In the genomic region with DNA sequence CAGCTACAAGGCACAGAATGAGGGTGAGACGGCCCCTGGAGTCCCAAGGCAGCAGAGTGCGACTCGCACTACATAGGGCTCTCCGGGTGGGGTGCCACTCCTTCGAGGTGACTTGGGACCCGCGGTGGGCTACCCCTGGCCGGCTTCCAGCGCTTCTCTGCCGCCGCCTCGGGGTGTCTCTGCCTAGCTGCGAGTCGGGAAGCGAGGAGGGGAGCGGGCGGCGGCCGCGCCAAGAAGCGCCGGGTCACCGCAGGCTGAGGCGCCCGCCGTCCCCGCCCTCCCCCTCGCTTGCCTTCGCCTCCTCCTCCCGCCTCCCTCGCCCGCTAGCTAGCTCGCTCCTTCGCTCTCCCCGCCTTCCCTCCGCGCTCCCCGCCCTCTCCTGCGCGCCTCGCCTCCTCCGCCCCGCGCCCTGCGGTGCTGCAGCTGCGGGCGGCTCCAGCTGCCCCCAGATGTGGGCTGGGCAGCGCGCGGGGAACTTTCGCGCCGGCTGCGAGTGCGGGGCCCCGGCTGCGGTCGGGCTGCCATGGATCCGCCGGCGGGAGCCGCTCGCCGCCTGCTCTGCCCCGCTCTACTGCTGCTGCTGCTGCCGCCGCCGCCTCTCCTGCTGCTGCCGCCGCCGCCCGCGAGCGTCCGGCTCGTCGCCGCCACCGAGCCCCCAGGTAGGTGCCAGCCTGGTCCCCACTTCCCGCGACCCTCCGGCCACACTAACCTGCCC, we compare ENCODE assay signal across 8 mouse cellular contexts. TPM values are rescaled to one million over a fixed set of nuclear protein-coding genes. Genes with fewer than 3 reads are reported as not detected.
DNase-seq lines count a peak whose midpoint lies in the region; ATAC-seq and TF ChIP-seq lines count a peak whose summit lies in the region.

A gene (plus strand): TSS at position 444 of the 715 bp plus-strand sequence.

- H3K4me1 ChIP-seq in hindbrain, postnatal 0 days (ENCODE audit: insufficient read depth, low read length), result 0 out of 2 replicates have a peak, but pooled peaks cover 4% of the 10 kb centered on the region
- peaks cover 9% of the 10 kb centered on the region; the same call in 1 of the 2 replicates for H3K4me1 ChIP-seq in midbrain, postnatal 0 days (ENCODE audit: insufficient read depth, low read length)

- peak within 1 kb of the TSS; percentile 32; the same call in 1 of the 2 replicates for H3K27ac ChIP-seq in hindbrain, postnatal 0 days
- H3K27ac ChIP-seq in midbrain, postnatal 0 days (ENCODE audit: low read depth, low read length), result no peak within 1 kb of the TSS

- H3K4me3 ChIP-seq in hindbrain, postnatal 0 days (ENCODE audit: low read length), result peak within 1 kb of the TSS; percentile 64
- peak within 1 kb of the TSS; percentile 64 for H3K4me3 ChIP-seq in midbrain, postnatal 0 days (ENCODE audit: low read depth, low read length)

- TF ChIP-seq CTCF in hindbrain, postnatal 0 days (IDR thresholded peaks at IDR 0.05; ENCODE audit: low read depth), result no peak
- 0 out of 2 replicates have a peak, but pooled peaks have one; percentile 6 for TF ChIP-seq CTCF in midbrain, postnatal 0 days (IDR thresholded peaks at IDR 0.05)

- no peaks in the 10 kb centered on the region for H3K27me3 ChIP-seq in hindbrain, postnatal 0 days (ENCODE audit: insufficient read depth, low read length)
- peaks cover 43% of the 10 kb centered on the region for H3K27me3 ChIP-seq in midbrain, postnatal 0 days (ENCODE audit: insufficient read depth, low read length)

- H3K9ac ChIP-seq in hindbrain, postnatal 0 days (replicated peaks; ENCODE audit: low read length), result peak within 1 kb of the TSS; percentile 52
- H3K9ac ChIP-seq in midbrain, postnatal 0 days (replicated peaks; ENCODE audit: low read length, poor library complexity, severe bottlenecking), result peak within 1 kb of the TSS; percentile 61

- H3K36me3 ChIP-seq in hindbrain, postnatal 0 days (ENCODE audit: insufficient read depth, low read length), result no peaks in the 10 kb centered on the region
- no peaks in the 10 kb centered on the region for H3K36me3 ChIP-seq in midbrain, postnatal 0 days (ENCODE audit: insufficient read depth, low read length)

- H3K4me2 ChIP-seq in hindbrain, postnatal 0 days (ENCODE audit: low read depth, low read length), result peak within 1 kb of the TSS; percentile 98
- peak within 1 kb of the TSS; percentile 99 for H3K4me2 ChIP-seq in midbrain, postnatal 0 days (ENCODE audit: low read depth, low read length, poor library complexity, severe bottlenecking)

- intact Hi-C loops in gastrocnemius, postnatal 36 days (cut with DNase I), result loop anchor here (5.0 kb wide), 2 partner anchors 86 to 159 kb away; no protein-coding TSS in a partner anchor

- no peaks in the 10 kb centered on the region for H3K9me3 ChIP-seq in hindbrain, postnatal 0 days (ENCODE audit: low read length)
- no peaks in the 10 kb centered on the region for H3K9me3 ChIP-seq in midbrain, postnatal 0 days (ENCODE audit: low read length)

- WGBS in hindbrain, postnatal 0 days, result under 1% methylated on average over 70 of the region's 82 CpGs
- under 1% methylated on average over 43 of the region's 82 CpGs for WGBS in midbrain, postnatal 0 days

- no peak for ATAC-seq in cerebellum, adult (ENCODE audit: insufficient number of reproducible peaks, low FRiP score, low TSS enrichment)
- peak; percentile 62 for ATAC-seq in hindbrain, postnatal 0 days
- peak; percentile 43 for ATAC-seq in midbrain, postnatal 0 days (ENCODE audit: low FRiP score)

- DNase-seq in cerebellum, adult 11 months, result peak; percentile 28
- peak; percentile 88 for DNase-seq in embryo, embryonic 10 days (ENCODE audit: low spot score)
- peak; percentile 62 to 72 for DNase-seq in gastrocnemius, postnatal 36 days
- peak; percentile 68 for DNase-seq in hindbrain, postnatal 0 days (ENCODE audit: low spot score)
- DNase-seq in liver, result peak; percentile 65
- DNase-seq in midbrain, postnatal 0 days (ENCODE audit: low spot score), result peak; percentile 60
- peak; percentile 69 for DNase-seq in testis, postnatal 14 days (ENCODE audit: low spot score)

RNA-seq across cellular contexts. Expression of the gene that starts here (rescaled TPM):
- total RNA-seq in gastrocnemius, postnatal 36 days (2021), result 10 to 100 TPM; 10.4 to 12.4 TPM
- 15.1 and 17.1 TPM in 2 replicates for total RNA-seq in hindbrain, postnatal 0 days (2014; rRNA removed)
- 4.8 and 5.8 TPM in 2 replicates for polyA plus RNA-seq in hindbrain, postnatal 0 days (2015; fragmentation: Nextera tagmentation; extraction: Ambion mirVana)
- total RNA-seq in midbrain, postnatal 0 days (2014; rRNA removed), result 12.7 and 17.9 TPM in 2 replicates
- 4.5 and 4.9 TPM in 2 replicates for polyA plus RNA-seq in midbrain, postnatal 0 days (2015; fragmentation: Nextera tagmentation; extraction: Ambion mirVana)

Comparison
In these comparisons a context has a peak if more than half of its experiments do, and no peak if none do; other contexts are left out.
1. DNase-seq: peak in every context shown above with its lines; median percentile 88 in embryo, embryonic 10 days; 69 in testis, postnatal 14 days; 68 in hindbrain, postnatal 0 days; 67 in gastrocnemius, postnatal 36 days; 65 in liver; 60 in midbrain, postnatal 0 days; 28 in cerebellum, adult 11 months.